33 mouse cellular contexts compared by ENCODE assay signal in the genomic region with DNA sequence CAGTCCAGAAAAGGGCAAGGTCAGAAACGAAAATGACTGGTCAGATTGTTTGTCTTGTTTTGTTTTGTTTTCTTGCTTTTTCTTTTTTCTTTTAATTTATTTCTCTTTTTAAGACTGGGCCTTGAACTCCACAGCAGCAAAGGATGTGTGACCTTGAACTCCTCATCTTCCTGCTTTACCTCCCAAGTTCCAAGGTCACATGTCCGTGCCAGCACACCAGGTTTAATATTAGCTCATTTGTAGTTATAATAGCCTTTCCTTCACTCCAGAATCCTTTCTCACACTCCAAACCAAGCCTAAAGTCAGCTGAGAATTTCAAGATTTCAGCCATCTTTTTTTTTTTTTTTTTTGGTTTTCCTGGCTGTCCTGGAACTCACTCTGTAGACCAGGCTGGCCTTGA.
"Had no signal": no experiment of that assay in that cellular context is flagged by ENCODE, and none has a peak within 500 bp of the region (broad histone marks: within the 10 kb centered on the region; RNA-seq: fewer than 3 reads in every experiment).

No protein-coding gene starts in this region.

- H3K4me3 ChIP-seq: heart, embryonic 10.5 days; heart, embryonic 12.5 days; heart, embryonic 13.5 days; heart, embryonic 15.5 days; hindbrain, embryonic 10.5 days; hindbrain, embryonic 12.5 days; hindbrain, embryonic 13.5 days; hindbrain, embryonic 15.5 days; intestine, embryonic 15.5 days; kidney, embryonic 15.5 days; layer of hippocampus, adult 2 months; left cerebral cortex, adult 2 months had no signal

- H3K36me3 ChIP-seq: heart, embryonic 10.5 days; heart, embryonic 12.5 days; heart, embryonic 13.5 days; heart, embryonic 15.5 days; hindbrain, embryonic 10.5 days; hindbrain, embryonic 12.5 days; hindbrain, embryonic 13.5 days; hindbrain, embryonic 15.5 days; intestine, embryonic 15.5 days; kidney, embryonic 15.5 days had no signal

- DNase-seq: heart, postnatal 10 days; heart, postnatal 14 days; heart, postnatal 36 days; heart, postnatal 4 days; kidney, adult 11 months; kidney, adult 18-20 months; kidney, adult 8-10 months; kidney, postnatal 14 days; kidney, postnatal 25 days; kidney, postnatal 36 days; kidney, postnatal 4 days; layer of hippocampus, adult 9-11 months; layer of hippocampus, postnatal 36 days had no signal

- H3K4me2 ChIP-seq: heart, embryonic 11.5 days; heart, embryonic 12.5 days; heart, embryonic 13.5 days; heart, embryonic 15.5 days; hindbrain, embryonic 12.5 days; hindbrain, embryonic 13.5 days; hindbrain, embryonic 14.5 days; hindbrain, embryonic 15.5 days; intestine, embryonic 15.5 days; kidney, embryonic 15.5 days had no signal

- H3K4me1 ChIP-seq: heart, embryonic 10.5 days; heart, embryonic 12.5 days; heart, embryonic 15.5 days; hindbrain, embryonic 12.5 days; hindbrain, embryonic 13.5 days; hindbrain, embryonic 15.5 days; intestine, embryonic 15.5 days had no signal

- H3K9ac ChIP-seq: heart, embryonic 12.5 days; heart, embryonic 13.5 days; heart, embryonic 15.5 days; hindbrain, embryonic 12.5 days; hindbrain, embryonic 13.5 days; hindbrain, embryonic 14.5 days; hindbrain, embryonic 15.5 days; intestine, embryonic 15.5 days; kidney, embryonic 15.5 days had no signal

- H3K27ac ChIP-seq: heart, embryonic 10.5 days; heart, embryonic 13.5 days; heart, embryonic 15.5 days; hindbrain, embryonic 10.5 days; hindbrain, embryonic 12.5 days; hindbrain, embryonic 13.5 days; hindbrain, embryonic 14.5 days; hindbrain, embryonic 15.5 days; hindbrain, postnatal 0 days; intestine, embryonic 15.5 days; kidney, embryonic 15.5 days; kidney, postnatal 0 days; layer of hippocampus, adult 2 months; left cerebral cortex, adult 2 months had no signal

- H3K9me3 ChIP-seq: heart, embryonic 10.5 days; heart, embryonic 12.5 days; heart, embryonic 13.5 days; heart, embryonic 15.5 days; hindbrain, embryonic 10.5 days; hindbrain, embryonic 12.5 days; hindbrain, embryonic 13.5 days; hindbrain, embryonic 15.5 days; intestine, embryonic 15.5 days; kidney, embryonic 15.5 days had no signal

- ATAC-seq: hindbrain, embryonic 16.5 days; hindbrain, postnatal 0 days; inflammation-experienced regulatory T-cells, adult 6 months; intestine, embryonic 15.5 days; intestine, embryonic 16.5 days; intestine, postnatal 0 days had no signal

- H3K27me3 ChIP-seq: heart, embryonic 12.5 days; heart, embryonic 13.5 days; heart, embryonic 15.5 days; hindbrain, embryonic 12.5 days; hindbrain, embryonic 13.5 days; hindbrain, embryonic 15.5 days; intestine, embryonic 15.5 days; kidney, embryonic 15.5 days had no signal
